Mouse (Mus musculus) neural tube, embryonic 12.5 days (tissue): Measurements from ENCODE around the gene Echs1. TPM values are rescaled to one million over a fixed set of nuclear protein-coding genes. Genes with fewer than 3 reads are reported as not detected.
A peak's percentile ranks its signal among the peaks of the same experiment; 100 is the strongest.

Experiments used
- ATAC-seq: fragments of 200-750 bp; cut with Nextera tagmentation; 2 replicates; pipeline ENCODE4 v1.8.0; 2017; ENCODE audit warnings: low read depth, mild to moderate bottlenecking, moderate TSS enrichment, moderate library complexity; ENCODE audit not compliant: low FRiP score
- H3K27ac ChIP-seq: fragments of 300-500 bp; sonication (generic); 2 replicates; pipeline ENCODE4 v1.5.1; 2016
- H3K27me3 ChIP-seq: fragments of 300-500 bp; sonication (generic); replicated peaks from 2 replicates; pipeline ENCODE4 v1.6.1; 2016; ENCODE audit warnings: mild to moderate bottlenecking
- H3K36me3 ChIP-seq: fragments of 300-500 bp; sonication (generic); 2 replicates; pipeline ENCODE4 v1.6.1; 2016; ENCODE audit warnings: mild to moderate bottlenecking
- H3K4me1 ChIP-seq: fragments of 300-500 bp; sonication (generic); 2 replicates; pipeline ENCODE4 v1.6.1; 2016
- H3K4me2 ChIP-seq: fragments of 300-500 bp; sonication (generic); replicated peaks from 2 replicates; pipeline ENCODE4 v1.6.1; 2016; ENCODE audit warnings: mild to moderate bottlenecking
- H3K4me3 ChIP-seq: fragments of 300-500 bp; sonication (generic); 2 replicates; pipeline ENCODE4 v1.5.1; 2016
- H3K9ac ChIP-seq: fragments of 300-500 bp; sonication (generic); 2 replicates; pipeline ENCODE4 v1.6.1; 2016; ENCODE audit warnings: mild to moderate bottlenecking
- H3K9me3 ChIP-seq: fragments of 300-500 bp; sonication (generic); 2 replicates; pipeline ENCODE4 v1.6.1; 2016; ENCODE audit warnings: mild to moderate bottlenecking
- WGBS: fragments of 180-500 bp; shearing (Covaris S2); methylation state at CpG from one replicate; pipeline ENCODE4 v1.1.7; 2016; 5-methylcytosine and 5-hydroxymethylcytosine counted together
- polyA plus RNA-seq: library from polyadenylated mRNA; unstranded; fragments of >200 nt; fragmentation: Nextera tagmentation; extraction: Ambion mirVana; gene quantifications from 2 replicates; pipeline ENCODE4 v1.2.1, GENCODE M21; 2016

The Echs1 gene
- polyA plus RNA-seq, 1 experiment from 2014 or later: 136 TPM

DNA sequence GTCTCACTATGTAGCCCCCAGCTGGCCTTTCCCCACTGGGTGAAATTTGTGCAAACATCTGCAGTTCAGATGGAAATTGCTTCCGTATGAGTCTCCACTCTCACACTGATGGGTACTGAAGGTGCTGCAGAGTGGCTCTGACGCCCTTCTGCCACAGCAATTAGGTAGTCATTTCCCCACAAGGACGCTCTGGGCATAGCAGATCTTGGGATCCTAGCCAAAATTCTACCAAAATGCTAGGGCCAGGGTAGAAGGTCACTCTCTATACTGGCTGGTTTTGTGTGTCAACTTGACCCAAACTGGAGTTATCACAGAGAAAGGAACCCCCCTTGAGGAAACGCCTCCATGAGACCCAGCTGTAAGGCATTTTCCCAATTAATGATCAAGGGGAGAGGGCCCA lies 12.3 kb downstream of the Echs1 start:
- H3K27me3 ChIP-seq: 0 out of 2 replicates have a peak, but pooled peaks cover 2% of the 10 kb centered on the region
- peaks cover 16% of the 10 kb centered on the region for H3K4me1 ChIP-seq
- 82% methylated on average over 4 of the region's 4 CpGs for WGBS
- peaks cover 36% of the 10 kb centered on the region for H3K36me3 ChIP-seq
- no peak overlapping the region for H3K4me2 ChIP-seq
- no peak for ATAC-seq
- H3K4me3 ChIP-seq: no peak overlapping the region
- no peak overlapping the region for H3K9ac ChIP-seq
- no peaks in the 10 kb centered on the region for H3K9me3 ChIP-seq
- no peak overlapping the region for H3K27ac ChIP-seq

DNA sequence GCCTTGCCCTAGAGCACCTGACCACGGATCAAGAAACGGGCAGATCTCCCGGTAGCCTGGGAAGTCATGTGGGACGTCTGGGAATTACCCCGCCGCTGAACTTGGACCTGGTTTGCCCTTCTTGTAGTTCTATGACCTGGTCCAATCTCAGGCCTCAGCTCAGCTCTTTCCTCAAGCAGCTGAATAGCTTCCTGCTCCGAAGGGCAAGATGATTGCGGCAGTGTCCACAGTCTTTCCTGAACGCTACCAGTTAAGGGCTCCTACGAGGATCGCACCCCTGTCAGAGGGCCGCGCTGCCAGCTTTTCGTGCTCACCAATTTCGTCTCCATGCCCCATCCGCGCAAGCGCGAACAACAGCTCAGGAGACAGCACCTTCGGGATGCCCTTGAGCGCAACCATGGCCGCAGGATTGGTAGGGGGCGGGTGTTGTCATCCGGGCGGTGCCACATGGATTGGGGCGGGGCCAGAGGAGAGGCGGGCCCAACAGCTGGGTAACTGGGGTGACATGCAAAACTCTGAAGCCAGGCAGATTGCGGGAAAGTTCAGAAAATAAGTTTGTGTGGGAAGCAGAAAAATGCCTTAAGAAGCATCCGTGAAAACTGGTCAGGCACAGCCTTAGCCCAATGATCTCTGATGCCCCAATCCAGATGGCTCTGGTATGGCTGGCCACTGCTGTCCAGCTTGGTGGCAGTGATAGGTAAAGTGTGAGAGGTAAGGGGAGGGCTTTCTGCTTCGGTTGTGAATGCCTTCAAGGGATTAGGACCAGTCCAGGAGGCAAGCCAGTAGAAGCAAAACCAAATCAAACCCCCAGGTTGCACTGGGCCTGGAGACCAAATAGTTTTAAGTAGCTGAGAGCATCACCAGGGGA lies 14.0 kb downstream of the Echs1 start, which contains the start of gene Fuom:
Fuom (minus strand) TSS at position 449 of the 868 bp plus-strand sequence.
- 2% methylated on average over 30 of the region's 30 CpGs for WGBS
- H3K36me3 ChIP-seq: peaks cover 20% of the 10 kb centered on the region
- peak within 1 kb of the TSS; percentile 29 for H3K4me3 ChIP-seq
- H3K4me1 ChIP-seq: peaks cover 16% of the 10 kb centered on the region
- peak; percentile 91 for ATAC-seq
- H3K4me2 ChIP-seq: peak within 1 kb of the TSS; percentile 65
- no peak within 1 kb of the TSS for H3K27ac ChIP-seq
- H3K9ac ChIP-seq: peak within 1 kb of the TSS; percentile 56
- no peaks in the 10 kb centered on the region for H3K9me3 ChIP-seq
- H3K27me3 ChIP-seq: 0 out of 2 replicates have a peak, but pooled peaks cover 2% of the 10 kb centered on the region

DNA sequence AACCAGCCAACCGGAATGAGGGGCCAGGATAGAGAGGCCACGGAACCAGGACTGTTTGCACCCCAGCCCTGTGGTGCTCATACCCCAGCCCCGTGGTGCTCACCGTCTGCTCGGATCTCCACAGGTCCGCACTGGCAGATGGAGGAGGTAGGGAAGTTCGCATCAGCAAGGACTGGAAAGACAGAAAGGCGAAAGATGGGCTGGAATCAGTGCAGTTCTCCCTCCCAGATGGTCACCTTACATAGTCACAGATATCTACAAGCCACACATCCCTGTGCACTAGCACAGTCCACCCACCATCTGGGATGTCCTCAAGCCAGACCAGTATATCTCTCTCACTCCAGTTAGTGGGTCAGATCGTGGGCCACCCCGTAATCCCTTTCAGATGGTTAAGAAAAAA lies 14.8 kb downstream of the Echs1 start:
- Histone ChIP-seq H3K9ac (peak overlapping the region; percentile 56; the same call in 1 of the 2 replicates), H3K36me3 (peaks cover 15% of the 10 kb centered on the region), H3K27me3 (0 out of 2 replicates have a peak, but pooled peaks cover 2% of the 10 kb centered on the region), H3K27ac (no peak overlapping the region), H3K9me3 (no peaks in the 10 kb centered on the region), H3K4me2 (peak overlapping the region; percentile 65), H3K4me1 (peaks cover 16% of the 10 kb centered on the region), H3K4me3 (peak overlapping the region; percentile 29)
- WGBS: 78% methylated on average over 10 of the region's 10 CpGs
- ATAC-seq: 0 out of 2 replicates have a peak, but pooled peaks have one; percentile 35

DNA sequence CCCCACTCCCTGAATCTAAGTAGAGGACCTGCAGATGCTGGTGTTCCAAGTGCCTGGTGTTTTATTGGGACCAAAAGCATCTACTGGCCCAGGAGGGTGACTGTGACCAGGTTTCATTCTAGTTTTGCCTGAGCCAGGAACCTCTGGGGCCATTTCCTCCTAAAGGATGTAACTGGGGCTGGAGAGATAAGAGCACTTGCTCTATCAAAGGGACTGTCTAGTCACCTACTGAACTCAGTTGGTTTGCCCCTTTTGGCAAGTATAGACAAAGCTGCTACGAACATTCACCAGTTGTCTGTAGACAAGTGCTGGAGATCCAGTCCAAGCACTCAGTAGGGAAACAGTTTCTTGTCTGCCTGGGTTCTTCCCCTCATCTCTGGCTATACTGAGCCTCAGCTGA lies 17.8 kb downstream of the Echs1 start:
- 0 out of 2 replicates have a peak, but pooled peaks cover 2% of the 10 kb centered on the region for H3K27me3 ChIP-seq
- no peak overlapping the region for H3K4me2 ChIP-seq
- no peaks in the 10 kb centered on the region for H3K9me3 ChIP-seq
- no peaks in the 10 kb centered on the region for H3K36me3 ChIP-seq
- peaks cover 16% of the 10 kb centered on the region for H3K4me1 ChIP-seq
- H3K9ac ChIP-seq: no peak overlapping the region
- H3K4me3 ChIP-seq: no peak overlapping the region
- 94% methylated on average over 1 of the region's 1 CpGs for WGBS
- no peak overlapping the region for H3K27ac ChIP-seq
- ATAC-seq: no peak

DNA sequence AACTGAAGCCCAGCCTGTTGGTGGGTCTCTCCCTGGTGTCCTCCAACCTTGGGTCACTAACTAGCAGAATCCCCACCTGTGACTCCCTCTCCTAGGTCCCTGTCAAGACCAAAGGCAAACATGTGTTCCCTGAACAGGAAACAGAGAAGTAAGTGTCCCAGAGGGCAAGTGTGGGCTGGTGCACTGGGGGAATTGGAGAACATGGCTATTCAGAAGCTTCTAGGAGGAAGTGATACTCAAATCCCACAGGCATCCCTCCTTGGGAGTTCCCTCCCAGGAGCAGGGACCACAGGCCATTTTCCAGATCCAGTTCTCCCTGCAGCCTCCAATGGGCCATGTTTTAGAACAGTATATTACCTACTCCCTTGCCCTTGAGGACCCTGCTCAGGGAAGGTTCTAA lies 20.2 kb downstream of the Echs1 start:
- Histone ChIP-seq H3K4me1 (0 out of 2 replicates have a peak, but pooled peaks cover 1% of the 10 kb centered on the region), H3K36me3 (no peaks in the 10 kb centered on the region), H3K4me2 (no peak overlapping the region), H3K27ac (no peak overlapping the region), H3K9ac (no peak overlapping the region), H3K4me3 (no peak overlapping the region), H3K27me3 (no peaks in the 10 kb centered on the region), H3K9me3 (no peaks in the 10 kb centered on the region)
- no peak for ATAC-seq

DNA sequence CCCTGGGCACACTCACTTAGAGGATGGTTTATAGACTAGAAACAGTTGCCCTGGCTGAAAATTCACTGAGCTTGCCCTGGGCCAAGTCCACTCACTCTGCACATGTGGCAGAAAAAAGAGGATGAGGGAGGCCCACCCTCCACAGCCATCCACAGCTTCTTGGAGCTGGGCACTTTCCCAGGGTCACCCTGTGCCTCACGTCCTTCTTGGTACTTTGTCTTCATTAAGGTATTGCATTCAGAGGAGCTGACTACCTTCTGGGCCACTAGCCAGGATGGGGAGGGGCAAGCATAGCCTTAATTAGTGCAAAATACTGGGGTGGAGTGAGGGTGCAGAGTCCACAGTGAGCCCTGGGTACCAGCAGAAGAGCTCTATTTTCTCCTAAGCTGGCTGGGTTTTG lies 20.7 kb downstream of the Echs1 start:
- H3K4me2 ChIP-seq: no peak overlapping the region
- no peak overlapping the region for H3K9ac ChIP-seq
- H3K36me3 ChIP-seq: no peaks in the 10 kb centered on the region
- H3K9me3 ChIP-seq: no peaks in the 10 kb centered on the region
- 59% methylated on average over 1 of the region's 1 CpGs for WGBS
- ATAC-seq: no peak
- H3K27ac ChIP-seq: no peak overlapping the region
- H3K4me1 ChIP-seq: no peaks in the 10 kb centered on the region
- H3K4me3 ChIP-seq: no peak overlapping the region
- no peaks in the 10 kb centered on the region for H3K27me3 ChIP-seq

DNA sequence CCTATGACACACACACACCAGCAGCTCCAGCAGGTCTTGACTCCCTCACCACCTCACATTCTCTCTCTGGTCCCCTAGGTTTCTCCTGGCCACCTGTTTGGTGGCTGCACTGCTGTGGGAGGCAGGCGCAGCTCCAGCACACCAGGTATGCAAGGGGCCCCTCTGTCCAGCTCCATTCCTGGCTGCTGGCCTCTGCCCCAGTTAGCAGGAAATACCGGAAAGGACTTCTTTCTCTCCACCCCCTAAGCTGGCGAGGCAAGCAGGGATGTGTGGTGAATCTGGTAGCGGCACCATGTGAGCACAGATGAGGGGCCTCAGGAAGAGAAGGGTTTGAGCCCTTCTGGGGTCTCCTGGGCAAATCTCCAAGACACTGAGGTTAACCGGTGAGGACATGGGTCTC lies 21.3 kb downstream of the Echs1 start:
- 73% methylated on average over 5 of the region's 5 CpGs for WGBS
- Histone ChIP-seq H3K27ac (no peak overlapping the region), H3K27me3 (no peaks in the 10 kb centered on the region), H3K36me3 (no peaks in the 10 kb centered on the region), H3K9me3 (no peaks in the 10 kb centered on the region), H3K4me3 (no peak overlapping the region), H3K9ac (no peak overlapping the region), H3K4me1 (no peaks in the 10 kb centered on the region), H3K4me2 (no peak overlapping the region)
- ATAC-seq: no peak

DNA sequence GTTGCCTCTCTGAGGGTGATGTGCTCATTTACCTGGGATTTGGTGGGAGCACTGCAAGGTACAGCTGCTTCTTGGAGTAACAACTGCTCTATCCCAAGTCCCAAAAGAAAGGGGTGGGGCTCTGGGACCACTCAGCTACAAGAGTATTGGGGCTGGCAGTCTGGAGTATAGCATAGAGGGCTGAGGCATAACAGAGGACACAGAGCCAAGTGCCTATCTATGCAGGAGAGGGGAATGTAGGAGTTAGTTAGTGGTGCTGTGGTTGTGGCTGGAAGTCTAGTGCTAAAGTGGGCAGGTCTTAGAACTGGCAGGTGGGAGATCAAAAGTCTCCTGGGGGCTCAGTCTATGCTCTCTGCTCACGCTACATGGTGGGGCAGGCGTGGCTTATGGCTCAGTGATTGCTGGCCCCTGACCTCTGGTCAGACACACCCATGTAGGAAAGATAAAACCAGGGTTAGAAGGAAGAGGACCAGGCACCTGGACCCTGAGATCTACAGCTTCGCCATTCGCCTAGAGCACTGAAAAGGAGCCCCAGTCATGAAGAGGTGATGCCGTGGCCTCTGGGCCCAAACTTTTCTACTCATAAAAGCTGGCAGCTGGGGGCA lies 23.2 kb downstream of the Echs1 start, which contains the start of gene Prap1:
Prap1 (plus strand) TSS at position 472 of the 605 bp plus-strand sequence.
- ATAC-seq: no peak
- Histone ChIP-seq H3K36me3 (no peaks in the 10 kb centered on the region), H3K9me3 (no peaks in the 10 kb centered on the region), H3K27ac (no peak within 1 kb of the TSS), H3K4me1 (no peaks in the 10 kb centered on the region), H3K4me3 (no peak within 1 kb of the TSS), H3K9ac (no peak within 1 kb of the TSS), H3K27me3 (no peaks in the 10 kb centered on the region), H3K4me2 (no peak within 1 kb of the TSS)
- 55% methylated on average over 5 of the region's 5 CpGs for WGBS

DNA sequence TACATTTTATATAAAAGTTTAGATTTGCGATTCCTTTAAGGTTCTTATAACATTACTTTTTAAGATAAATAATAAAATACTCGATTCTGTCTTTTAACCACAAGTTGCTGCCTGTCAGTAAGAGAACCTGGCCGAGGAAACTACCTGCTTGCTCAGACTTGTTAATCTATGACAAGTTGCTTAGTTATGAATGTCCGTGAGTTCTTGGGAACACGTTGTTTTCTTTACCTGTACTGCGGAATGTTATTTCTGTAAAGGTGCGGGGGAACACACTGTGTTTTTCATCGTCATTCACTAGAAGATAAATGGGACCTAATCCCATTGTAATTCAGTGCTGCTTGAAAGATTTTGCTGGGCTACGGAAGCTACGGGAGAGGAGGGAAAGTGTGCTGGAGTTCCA lies 25.7 kb downstream of the Echs1 start:
- Histone ChIP-seq H3K9me3 (no peaks in the 10 kb centered on the region), H3K4me2 (no peak overlapping the region), H3K27me3 (no peaks in the 10 kb centered on the region), H3K27ac (no peak overlapping the region), H3K4me1 (no peaks in the 10 kb centered on the region), H3K36me3 (no peaks in the 10 kb centered on the region), H3K4me3 (no peak overlapping the region), H3K9ac (no peak overlapping the region)
- no peak for ATAC-seq
- 84% methylated on average over 10 of the region's 10 CpGs for WGBS

DNA sequence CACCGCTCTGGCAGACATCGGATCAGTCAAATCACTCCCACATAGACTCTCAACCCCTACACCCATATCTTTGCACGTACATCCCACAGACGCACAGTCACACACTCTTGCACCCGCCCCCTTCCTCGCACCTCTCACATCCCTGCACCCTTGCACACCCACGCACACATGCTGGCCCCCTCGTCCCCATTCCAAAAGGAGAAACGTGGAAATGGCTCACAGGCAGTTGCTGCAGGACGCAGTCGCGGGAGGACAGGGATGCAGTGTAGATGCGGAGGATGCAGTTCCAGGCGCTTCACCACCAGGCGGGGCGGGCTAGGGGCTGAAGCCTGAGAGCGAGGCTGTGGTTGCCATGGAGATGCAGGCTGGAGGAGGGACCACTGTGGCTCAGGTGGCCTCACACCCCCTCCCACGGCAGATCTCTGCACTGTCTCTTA lies 34.0 kb downstream of the Echs1 start, which contains the start of gene Caly:
Caly (minus strand) TSS at position 307 of the 437 bp plus-strand sequence.
- ATAC-seq: peak; percentile 78
- H3K27ac ChIP-seq: peak within 1 kb of the TSS; percentile 3; the same call in 1 of the 2 replicates
- no peaks in the 10 kb centered on the region for H3K36me3 ChIP-seq
- WGBS: 6% methylated on average over 18 of the region's 18 CpGs
- H3K4me3 ChIP-seq: peak within 1 kb of the TSS; percentile 23
- H3K27me3 ChIP-seq: peaks cover 11% of the 10 kb centered on the region
- H3K9me3 ChIP-seq: no peaks in the 10 kb centered on the region
- H3K4me1 ChIP-seq: peaks cover 24% of the 10 kb centered on the region
- peak within 1 kb of the TSS; percentile 53 for H3K9ac ChIP-seq
- peak within 1 kb of the TSS; percentile 67 for H3K4me2 ChIP-seq

DNA sequence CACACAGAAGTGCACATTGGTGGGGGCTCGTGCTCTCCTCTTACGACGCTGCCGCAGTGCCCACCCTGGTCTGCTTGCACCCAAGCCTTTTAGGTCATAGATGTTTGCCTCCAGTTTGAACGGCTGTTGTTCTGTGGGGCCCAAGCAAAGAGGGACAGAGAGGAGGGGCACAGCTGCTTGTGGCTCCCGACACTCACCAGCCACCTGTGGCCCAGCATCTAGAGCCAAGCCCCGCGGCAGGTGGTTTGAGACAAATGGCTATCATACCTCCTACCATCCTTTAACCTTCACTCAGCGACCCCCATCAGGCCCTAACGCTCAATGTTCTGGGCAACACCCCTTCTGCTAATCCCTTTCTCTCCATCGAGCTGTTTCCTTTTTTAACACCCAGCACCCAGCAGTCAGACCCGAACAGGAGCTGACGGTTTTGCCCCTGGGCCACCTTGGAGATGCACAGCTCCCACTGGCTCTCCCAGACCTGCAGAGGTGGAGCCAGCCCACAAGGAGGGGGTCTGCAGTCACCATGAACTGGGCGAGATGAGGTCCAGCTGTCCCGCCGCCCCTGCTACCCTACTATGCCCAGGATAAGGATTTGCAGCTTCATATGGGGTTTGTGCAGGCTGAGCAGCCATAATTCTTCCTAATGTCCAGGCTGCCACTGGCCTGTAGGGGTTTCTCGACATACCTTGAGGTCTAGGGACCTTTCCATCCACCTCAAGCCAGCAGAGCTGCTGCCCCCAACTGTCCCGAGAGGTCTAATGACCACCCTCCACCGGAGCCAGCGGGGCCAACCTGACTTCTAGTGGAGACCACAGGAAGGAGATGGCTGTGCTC lies 34.7 kb downstream of the Echs1 start:
- H3K9ac ChIP-seq: peak overlapping the region; percentile 53
- H3K36me3 ChIP-seq: no peaks in the 10 kb centered on the region
- peak; percentile 27 for ATAC-seq
- peaks cover 24% of the 10 kb centered on the region for H3K4me1 ChIP-seq
- H3K4me2 ChIP-seq: peak overlapping the region; percentile 67
- no peaks in the 10 kb centered on the region for H3K9me3 ChIP-seq
- peaks cover 11% of the 10 kb centered on the region for H3K27me3 ChIP-seq
- H3K27ac ChIP-seq: 0 out of 2 replicates have a peak overlapping the region, but pooled peaks have one; percentile 3
- H3K4me3 ChIP-seq: peak overlapping the region; percentile 23
- WGBS: 18% methylated on average over 20 of the region's 20 CpGs
